Mouse (Mus musculus): ENCODE measurements at regions not wholly inside any gene's neighbourhood (a gene's known extent, or its start where the extent isn't known, plus 50 kb on each side); places are given as distances from the start of the nearest gene placed in this dataset.
A peak's percentile ranks its signal among the peaks of the same experiment; 100 is the strongest.

DNA sequence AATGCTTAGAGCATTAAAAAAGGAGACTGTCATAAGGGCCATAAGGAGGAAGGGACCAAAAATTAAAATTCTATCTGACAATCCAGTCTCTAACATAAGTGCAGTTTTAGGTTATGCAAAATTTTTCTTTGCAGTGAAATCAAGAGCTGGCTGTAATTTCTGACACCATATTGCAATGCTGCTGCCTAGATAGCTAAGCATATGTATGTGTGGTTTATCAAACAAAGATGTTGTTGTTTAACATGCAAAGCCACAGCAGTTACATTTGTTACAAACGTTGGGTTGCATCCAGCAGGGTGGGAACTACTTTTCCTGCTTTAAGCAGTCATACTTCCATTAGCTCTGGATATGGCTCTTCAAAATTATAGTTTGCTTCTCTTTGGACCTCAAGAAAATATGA, 288.5 kb downstream of the Psat1 start:
- no peak for DNase-seq (ENCODE audit: extremely low spot score in 1 of 2, low spot score in 1 of 2)

DNA sequence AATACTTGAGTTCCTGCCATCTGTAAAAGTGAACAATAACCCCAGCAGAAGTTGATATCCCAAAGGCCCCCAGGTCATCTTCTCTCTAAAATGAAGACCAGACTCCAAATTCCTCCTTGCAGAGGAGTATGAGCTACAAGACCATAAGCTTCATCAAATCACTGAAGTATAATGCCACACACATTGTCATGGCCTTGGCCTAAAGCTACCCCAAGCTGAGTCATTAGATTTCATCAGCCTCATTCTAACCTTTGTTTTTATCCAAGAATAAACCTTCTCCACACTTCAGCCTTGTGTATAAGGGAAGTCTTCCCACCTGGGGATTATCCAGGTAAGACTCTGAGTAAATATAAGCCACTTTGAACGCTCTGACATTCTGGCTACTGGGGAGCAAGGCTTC, 289.3 kb downstream of the Psat1 start:
- no peak for DNase-seq (ENCODE audit: extremely low spot score in 1 of 2, low spot score in 1 of 2)

DNA sequence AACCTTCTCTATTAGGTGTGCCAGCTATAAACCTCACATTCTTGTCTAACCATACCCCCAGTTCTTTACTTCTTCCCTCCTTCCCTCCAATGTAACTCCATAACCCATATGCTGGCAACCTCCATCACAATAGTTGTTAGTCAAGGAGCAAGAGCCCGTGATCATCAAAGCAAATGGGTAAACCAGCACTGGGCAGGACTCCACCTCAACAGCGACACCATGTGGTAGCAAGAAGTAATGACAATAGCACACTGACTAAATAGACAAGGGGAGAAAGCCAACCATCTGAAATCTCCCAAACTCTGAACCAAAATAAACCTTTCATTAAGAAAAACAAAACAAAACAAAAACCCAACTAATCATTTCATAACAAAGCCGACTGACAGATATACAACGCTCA, 297.8 kb downstream of the Psat1 start:
- peak in 1 of 2 experiments; percentile 69 for DNase-seq (ENCODE audit: extremely low spot score in 1 of 2, low spot score in 1 of 2)

DNA sequence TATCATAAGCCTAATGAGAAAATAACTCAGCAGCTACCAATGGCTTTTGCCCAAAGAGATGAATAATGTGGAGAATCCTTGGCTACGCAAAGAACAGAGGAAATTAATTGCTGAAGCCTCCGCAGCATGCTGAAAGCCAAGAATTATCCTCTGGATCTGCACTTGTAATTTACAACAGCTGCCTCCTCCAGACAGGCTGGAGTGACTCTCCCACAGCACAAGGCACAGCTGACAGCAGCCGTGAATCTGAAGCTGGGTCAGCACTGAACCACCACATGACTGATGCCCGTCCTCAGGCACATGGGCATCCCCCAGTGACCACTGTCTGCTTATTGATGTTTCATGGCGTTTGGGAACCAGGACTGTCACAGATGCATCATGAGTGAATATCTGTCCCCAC, 299.8 kb downstream of the Psat1 start:
- peak in 1 of 2 experiments; percentile 39 for DNase-seq (ENCODE audit: extremely low spot score in 1 of 2, low spot score in 1 of 2)

DNA sequence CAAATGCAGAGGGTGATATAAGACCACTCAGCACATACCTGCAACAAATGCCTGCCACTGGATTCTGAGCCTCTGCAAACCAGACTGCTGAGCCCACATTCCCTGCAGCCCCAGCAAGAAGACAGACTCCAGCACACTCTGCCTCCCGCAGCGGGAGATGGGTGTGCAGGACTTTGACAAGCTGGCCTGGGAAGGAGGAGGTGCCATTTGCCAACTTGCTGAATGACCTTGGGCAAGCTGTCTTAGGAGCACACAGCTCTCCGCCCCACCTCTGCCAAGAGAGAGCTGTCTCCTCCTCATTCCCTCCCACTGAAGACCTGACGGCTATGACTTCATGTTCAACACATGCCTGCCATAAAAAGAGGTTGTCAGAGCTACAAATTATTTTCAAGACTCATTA, 302.4 kb downstream of the Psat1 start:
- peak in 1 of 2 experiments; percentile 36 for DNase-seq (ENCODE audit: extremely low spot score in 1 of 2, low spot score in 1 of 2)

DNA sequence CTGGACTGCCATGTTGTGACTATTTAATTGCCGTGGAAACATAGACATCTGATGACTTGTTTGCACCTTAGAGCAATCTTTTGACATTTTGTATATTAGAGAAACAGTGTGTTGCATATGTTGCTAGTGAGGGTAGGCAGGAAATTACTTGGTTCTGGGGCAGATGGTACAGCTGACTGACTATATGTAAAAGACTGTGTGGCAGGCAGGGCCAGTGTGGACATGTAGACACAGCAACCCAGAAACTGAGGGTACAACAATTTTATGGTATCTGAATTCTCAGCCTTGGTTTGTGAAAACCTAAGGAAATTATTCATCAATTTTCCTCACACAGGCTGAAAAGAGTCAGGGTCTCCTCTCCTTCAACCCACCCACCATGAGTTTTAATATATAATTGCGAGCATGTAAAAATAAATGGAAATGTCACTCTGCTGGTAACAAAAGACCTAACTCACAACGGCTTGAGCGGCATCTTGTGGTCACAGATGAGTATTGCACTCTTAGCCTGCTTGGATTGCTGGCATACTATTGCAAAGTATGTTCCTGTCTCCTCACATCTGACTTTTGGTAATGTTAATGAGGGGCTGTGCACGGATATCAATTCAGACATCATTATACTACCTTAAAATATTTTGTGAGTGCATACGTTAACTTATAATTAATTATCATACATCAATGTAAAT, 329.8 kb downstream of the Psat1 start:
- peak; percentile 21 to 85 for DNase-seq (ENCODE audit: extremely low spot score in 1 of 2, low spot score in 1 of 2)

DNA sequence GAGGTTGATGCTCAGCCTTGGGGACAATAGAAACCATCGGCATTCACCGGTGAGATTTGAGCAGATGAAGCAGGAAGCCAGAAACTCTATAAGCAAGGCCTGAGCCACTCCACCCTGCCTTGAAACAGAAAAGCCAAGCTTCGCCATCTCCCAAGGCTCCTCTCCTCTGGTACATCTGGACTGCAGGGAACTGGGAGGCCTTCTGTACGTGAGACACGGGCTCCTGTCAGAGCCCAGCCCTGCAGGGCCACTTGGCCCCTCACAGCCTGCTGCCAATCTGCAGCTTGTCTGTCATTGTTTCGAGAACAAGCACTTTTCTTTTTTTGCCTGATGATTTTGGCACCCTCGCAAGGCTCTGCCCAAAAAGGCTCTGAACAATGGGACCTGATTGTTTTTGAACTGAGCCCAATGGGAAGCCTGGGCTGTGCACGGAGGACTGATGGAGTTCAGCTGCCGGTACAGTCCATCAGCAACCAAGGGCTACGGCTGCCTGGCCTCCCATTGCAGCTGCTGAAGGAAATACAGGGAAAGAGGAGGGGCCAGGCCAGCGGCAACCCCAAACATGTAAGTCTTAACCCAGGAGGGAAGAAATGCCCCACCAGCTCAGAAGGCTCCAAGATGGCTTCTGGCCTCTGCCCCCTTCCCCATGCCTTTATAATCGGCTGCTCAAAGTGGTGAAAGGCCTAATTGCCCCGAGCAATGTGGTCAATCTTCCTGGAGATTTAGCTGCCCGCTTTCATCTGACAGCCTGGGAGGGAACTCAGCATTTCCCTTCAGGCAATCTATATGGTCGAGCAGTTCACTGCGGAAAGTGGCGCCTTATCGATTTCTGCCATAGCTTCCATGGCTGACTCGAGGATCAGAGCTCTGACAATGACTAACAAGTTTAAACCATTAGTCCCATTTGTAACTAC, 332.2 kb downstream of the Psat1 start:
- DNase-seq (ENCODE audit: extremely low spot score in 1 of 2, low spot score in 1 of 2) = peak in 1 of 2 experiments; percentile 22

DNA sequence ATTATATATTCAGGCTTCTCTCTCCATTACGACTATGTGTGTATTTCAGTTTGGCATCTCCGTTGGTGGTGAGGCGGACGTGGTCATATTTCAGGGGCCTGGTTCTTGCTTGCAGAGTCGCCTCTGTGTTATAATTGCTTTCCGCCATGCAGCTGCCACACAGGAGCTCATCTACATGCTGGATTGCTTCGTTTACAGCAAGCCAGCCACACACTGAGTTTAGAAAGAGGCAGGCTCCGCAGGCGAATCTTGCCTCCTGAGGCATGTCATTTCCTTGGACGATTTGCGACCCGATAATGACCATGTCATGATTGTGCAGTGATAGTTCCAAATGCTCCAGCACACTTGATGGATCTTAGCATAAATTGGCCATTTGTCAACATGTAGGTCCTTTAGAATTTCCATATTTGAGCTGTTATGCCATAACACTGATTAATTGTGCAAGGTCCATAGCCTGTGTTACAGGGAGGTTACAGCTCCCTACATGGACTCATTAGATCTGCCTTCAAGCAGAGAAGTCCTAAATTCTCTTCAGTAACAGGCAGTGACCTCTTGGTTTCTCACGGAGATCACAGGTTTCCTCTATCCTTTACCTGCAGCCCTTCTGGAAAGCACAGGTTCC, 335.9 kb downstream of the Psat1 start:
- no peak for DNase-seq (ENCODE audit: extremely low spot score in 1 of 2, low spot score in 1 of 2)

DNA sequence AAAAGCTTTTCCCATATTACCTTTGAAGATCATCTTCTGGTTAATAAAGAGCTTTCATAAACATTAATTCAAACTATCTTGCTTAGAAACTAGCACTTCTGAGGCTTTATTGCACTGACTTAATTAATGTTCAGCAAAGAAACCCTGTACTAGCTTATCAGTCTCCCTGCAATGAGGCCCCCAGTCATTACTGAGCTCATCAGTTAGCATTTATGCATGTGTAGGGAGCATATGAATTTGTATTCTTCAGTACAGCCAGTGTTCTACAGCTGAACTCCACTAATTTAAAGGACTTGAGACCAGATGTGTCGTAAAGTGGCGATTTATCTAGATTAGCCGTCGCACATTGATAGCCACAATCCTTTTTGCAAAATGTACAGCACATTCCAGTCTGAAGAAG, 340.7 kb downstream of the Psat1 start:
- no peak for DNase-seq (ENCODE audit: extremely low spot score in 1 of 2, low spot score in 1 of 2)

DNA sequence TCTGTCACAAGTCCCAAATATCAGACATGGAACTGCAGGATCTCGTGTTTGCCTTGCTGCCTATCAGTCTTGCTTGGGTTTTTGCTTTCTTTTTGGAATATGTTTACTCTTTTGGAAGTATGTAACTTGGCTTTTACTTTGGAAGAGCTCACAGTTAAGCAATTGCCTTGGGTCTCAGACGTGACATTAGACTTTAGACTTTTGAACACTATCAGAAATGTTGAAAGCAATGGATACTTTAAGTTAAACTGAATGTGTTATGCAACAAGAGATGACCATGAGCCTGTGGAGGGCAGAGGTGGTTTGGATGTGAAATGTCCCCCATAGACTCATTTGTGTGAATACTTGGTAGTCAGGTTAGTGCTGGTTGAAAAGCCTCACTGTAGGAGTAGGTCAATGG, 354.3 kb downstream of the Psat1 start:
- DNase-seq (ENCODE audit: extremely low spot score in 1 of 2, low spot score in 1 of 2) = no peak

DNA sequence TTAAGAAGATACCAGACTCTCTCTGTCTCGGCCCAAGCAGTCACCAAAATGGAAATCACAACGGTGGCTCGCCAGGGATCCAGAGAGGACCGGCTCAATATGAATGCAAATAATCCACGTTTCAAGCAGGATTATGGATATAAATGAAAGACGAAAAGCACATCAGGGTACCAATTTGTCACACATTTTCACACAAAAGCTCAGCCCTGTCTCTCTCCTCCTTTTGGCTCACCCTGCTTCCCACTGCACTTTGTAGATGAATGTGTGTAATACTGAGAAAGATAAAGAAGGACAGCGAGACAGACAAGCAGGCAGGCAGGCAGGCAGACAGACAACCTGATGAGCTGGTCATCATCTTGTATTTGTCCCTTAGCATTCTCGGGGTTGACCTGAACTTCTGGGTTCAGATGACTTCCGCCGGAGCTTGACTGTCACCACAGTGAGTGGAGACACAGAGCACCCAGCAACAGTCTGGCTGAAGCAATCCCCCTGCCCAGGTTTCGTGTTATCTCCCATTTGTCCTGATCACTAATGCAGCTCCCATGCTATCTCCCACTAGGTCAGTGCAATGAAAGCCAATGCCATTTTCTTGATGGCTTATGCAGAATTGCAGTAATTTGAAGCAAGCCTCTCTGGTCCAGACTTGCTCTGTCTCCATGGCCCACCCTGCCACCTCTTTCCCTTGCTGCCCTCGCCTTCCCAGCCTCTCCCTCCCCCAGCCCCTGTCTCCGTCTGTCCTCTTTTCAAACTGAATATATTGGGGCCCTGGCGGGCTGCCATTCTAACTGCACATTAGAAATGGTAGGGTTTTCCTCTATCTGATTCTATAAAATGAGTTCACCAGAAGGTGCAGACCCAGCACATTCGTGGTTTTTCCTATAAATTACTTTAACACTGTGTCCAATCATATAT, 363.1 kb downstream of the Psat1 start:
- DNase-seq (ENCODE audit: extremely low spot score in 1 of 2, low spot score in 1 of 2) = no peak

DNA sequence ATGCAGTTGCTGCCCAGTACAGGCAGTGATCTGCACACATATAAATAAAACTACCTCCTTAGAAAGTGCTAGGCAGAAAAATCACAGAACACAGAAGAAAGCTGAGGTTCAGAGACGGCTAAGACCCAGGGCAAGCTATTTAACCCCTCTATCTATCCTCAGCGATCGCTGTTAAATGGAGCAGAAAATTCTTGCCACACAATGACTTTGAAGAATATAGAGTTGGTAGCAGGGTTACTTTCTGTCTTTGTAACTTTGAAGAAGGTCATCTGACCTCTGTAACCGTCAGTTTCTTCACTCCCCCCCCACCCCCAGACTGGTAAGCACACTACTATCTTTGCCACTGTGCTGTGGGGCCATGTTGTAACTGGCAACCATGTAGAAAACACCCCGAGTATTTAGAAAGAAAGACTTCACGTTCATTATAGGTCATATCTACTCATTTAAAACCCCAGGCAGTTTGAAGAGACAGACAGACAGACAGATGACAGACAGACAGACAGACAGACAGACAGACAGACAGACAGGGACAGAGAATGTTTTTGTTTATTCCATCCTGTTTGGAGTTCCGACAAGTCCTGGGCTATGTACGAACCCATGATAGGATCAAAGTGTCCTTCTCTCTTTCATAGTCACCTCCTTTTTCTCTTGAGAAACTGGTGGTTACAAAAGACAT, 363.9 kb downstream of the Psat1 start:
- DNase-seq (ENCODE audit: extremely low spot score in 1 of 2, low spot score in 1 of 2) = no peak

DNA sequence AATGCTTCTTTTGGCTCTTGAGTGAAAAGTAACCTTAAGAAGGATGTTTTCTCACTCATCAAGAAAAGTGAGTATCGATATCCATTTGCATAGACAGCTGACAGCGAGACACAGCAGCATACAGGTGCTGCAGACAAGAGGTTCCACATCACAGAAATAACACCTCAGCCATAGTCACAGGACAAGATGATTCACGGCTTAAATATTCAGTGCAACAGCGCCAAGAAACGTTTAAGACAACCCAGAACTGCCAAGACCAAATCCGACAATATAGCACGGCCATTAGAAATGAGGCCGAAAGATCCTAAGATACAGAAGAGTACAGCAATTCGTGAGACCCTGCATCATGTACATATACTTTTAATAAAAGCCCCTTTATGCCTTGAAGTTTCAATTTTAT, 375.9 kb downstream of the Psat1 start:
- DNase-seq (ENCODE audit: extremely low spot score in 1 of 2, low spot score in 1 of 2) = no peak

DNA sequence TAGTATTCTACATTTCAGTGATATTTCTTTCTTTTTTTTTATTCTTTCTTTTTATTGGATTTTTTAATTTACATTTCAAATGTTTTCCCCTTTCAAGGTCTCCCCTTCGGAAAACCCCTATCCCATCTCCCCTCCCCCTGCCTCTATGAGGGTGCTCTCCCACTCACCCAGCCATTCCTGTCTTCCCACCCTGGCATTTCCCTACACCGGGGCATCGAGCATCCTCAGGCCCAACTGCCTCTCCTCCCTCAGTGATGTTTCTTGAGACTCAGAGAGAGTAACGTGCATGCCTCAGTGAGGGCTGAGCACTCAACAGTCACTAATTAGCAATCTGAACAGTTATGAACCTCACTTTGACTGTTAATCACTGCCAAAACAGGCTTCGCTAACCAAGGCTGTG, 385.6 kb downstream of the Psat1 start:
- DNase-seq (ENCODE audit: extremely low spot score in 1 of 2, low spot score in 1 of 2) = no peak

DNA sequence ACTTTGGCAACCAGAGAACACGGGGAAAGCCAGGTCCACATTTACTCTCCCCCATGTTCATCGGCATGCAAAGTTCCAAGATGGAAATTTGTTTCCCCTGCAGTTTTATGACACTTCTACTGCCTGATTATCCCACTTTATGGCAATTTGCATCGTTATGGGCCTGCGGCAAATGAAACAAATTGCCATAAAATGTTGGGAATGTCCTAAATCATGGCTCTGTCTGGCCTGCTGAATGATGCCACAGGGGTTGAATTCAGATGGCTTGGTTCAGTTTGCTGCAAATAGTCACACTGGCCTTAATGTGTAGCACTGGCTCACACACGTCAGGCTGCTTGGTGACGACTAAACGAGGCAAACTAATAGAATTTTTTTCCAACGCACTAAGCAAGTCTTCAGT, 393.2 kb downstream of the Psat1 start:
- no peak for DNase-seq (ENCODE audit: extremely low spot score in 1 of 2, low spot score in 1 of 2)

DNA sequence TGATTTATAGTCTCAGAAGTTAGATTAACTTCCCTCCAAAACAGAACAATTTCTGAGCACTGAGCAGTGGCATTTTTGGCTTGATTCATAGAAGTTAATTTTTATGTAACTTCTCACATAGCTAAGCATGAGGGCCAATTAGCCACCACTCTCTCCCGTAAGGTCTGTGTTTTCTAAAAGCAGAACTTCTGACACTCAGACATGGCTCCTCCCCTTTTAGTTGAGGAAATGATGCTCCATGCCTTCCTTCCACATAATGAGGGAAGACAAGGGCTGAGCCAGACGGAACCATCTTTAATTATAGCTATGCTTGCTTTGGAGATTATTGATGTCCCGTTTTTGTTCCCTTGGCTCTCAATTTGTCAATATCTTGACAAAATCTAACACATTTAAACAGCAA, 429.3 kb downstream of the Psat1 start:
- peak in 1 of 2 experiments; percentile 5 for DNase-seq (ENCODE audit: extremely low spot score in 1 of 2, low spot score in 1 of 2)

DNA sequence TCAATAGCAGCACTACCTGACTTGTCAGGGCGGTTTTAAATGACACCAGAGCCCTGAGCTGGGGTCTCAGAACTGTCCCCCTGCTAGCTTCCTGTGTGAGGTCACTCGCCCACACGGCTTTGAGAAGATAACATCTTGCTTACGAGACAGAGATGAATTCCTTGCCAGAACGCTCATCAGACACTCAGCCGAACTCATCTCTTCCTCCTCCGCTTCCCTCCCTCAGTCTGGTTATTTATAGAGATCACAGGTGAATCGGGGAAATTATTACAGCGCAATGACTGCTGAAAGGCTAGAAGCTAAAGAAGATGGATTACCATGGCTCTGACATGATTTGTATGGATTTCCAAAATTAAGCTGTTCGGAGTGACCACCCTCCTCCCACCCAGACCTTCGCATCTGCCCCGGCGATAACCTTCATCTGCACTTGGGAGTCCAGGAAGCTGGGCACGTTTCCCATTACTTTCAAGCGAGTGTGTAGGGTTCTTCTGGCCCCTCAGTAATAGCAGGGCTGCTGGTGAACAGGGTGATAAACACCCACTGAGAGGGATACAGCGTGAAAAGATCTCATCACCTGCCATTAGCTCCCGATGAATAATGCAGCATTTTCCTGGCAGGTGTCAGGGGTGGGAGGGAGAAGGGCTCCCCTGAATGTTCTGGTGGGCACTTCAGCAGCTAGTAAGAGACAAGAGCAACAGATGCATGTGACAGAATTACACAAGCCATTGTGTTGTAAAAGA, 430.4 kb downstream of the Psat1 start:
- DNase-seq (ENCODE audit: extremely low spot score in 1 of 2, low spot score in 1 of 2) = peak; percentile 22 to 70

DNA sequence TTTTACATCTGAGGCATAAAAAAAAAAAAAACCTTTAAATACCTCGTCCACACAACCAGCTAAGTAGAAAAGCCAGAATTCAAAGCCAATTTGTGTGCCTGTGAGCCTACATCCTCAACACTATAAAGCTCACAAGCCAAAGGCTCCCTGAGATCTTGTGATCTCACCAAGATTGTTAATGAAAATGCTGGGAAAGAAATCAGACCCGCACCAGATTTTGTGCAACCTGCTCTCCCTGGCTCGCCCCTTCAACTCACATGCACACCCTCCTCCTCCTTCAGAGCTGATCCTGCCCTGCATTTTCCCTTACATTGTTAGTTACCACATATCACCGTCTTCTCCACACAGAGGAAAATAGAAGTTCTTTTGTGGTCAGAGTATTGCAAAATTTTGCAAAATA, 433.9 kb downstream of the Psat1 start:
- DNase-seq (ENCODE audit: extremely low spot score in 1 of 2, low spot score in 1 of 2) = peak in 1 of 2 experiments; percentile 12

DNA sequence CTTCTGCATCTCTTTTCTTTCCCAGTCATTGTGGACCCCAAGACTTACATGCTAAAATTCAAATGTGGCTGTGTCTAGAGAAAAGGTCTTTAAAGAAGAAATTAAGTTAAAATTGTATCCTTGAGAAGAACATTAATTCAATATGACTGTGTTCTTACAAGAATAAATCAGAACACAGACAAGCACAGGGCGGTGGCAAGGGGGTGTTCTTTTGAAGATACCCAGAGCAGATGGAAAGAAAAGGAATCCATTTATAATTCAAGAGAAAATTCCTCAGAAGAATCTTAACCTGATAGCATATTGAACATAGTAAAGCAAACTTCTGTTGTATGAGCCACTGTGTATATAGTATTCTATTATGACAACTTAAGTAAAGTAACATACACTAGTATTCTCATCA, 436.7 kb downstream of the Psat1 start:
- DNase-seq (ENCODE audit: extremely low spot score in 1 of 2, low spot score in 1 of 2) = peak in 1 of 2 experiments; percentile 30

Data from frontal cortex, adult 2 months (tissue).